Mouse (Mus musculus): Measurements from ENCODE around the gene Bmp5. TPM values are rescaled to one million over a fixed set of nuclear protein-coding genes. Genes with fewer than 3 reads are reported as not detected.

Bmp5 gene
- polyA plus RNA-seq, 1 experiment = not detected

- Histone ChIP-seq H3K36me3 (ENCODE audit: control insufficient read depth, insufficient read depth) (no peaks in the 10 kb centered on the region), H3K4me3 (no peak overlapping the region), H3K79me2 (ENCODE audit: control insufficient read depth, insufficient read depth) (no peaks in the 10 kb centered on the region), H3ac (ENCODE audit: control insufficient read depth, insufficient read length) (no peak overlapping the region), H3K27me3 (ENCODE audit: control insufficient read depth, insufficient read depth, insufficient read length) (no peaks in the 10 kb centered on the region), H3K4me2 (ENCODE audit: low read depth) (no peak overlapping the region)
- no peak for TF ChIP-seq TCF3 (IDR thresholded peaks at IDR 0.05; ENCODE audit: insufficient read length, low read depth)
- TF ChIP-seq E2F4 (IDR thresholded peaks at IDR 0.05; ENCODE audit: insufficient read depth) = no peak
- TF ChIP-seq USF1 (IDR thresholded peaks at IDR 0.05; ENCODE audit: low read depth) = no peak
- no peak for TF ChIP-seq MYOG (IDR thresholded peaks at IDR 0.05; ENCODE audit: control insufficient read depth in 1 of 3, insufficient read depth in 1 of 3, insufficient read length in 2 of 3, low read depth in 2 of 3)
- TF ChIP-seq POLR2A (IDR thresholded peaks at IDR 0.05; ENCODE audit: insufficient read length, low read depth) = no peak
- no peak for TF ChIP-seq REST (IDR thresholded peaks at IDR 0.05; ENCODE audit: insufficient read depth, insufficient read length)
- TF ChIP-seq TCF12 (IDR thresholded peaks at IDR 0.05; ENCODE audit: insufficient read depth, poor library complexity, severe bottlenecking) = no peak
Observed at GRCm38 (mm10) chr9:75896918-75897317, 121.8 kb downstream of the Bmp5 start.

DNA sequence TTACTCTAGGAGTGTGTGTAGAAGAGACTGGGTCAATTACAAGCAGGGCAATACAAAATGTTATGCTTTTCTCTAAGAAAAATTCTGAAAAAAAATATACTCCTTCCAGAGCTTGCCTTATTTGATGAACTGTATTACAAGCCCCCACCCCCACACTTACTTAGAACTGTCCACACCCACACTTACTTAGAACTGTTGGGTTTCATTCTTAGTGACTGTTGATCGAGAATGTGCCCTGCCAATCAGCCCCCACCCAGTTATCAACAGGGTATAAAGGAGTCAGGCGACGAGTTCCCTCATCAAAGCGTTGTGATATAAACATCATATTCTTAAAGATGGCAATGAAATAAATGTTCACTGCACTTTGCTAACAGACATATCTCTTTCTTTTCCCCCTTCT lies 122.9 kb downstream of the Bmp5 start:
- Histone ChIP-seq H3K36me3 (ENCODE audit: control insufficient read depth, insufficient read depth) (no peaks in the 10 kb centered on the region), H3K4me2 (ENCODE audit: low read depth) (peak overlapping the region; percentile 24), H3ac (ENCODE audit: control insufficient read depth, insufficient read length) (no peak overlapping the region), H3K27me3 (ENCODE audit: control insufficient read depth, insufficient read depth, insufficient read length) (no peaks in the 10 kb centered on the region), H3K4me3 (no peak overlapping the region), H3K79me2 (ENCODE audit: control insufficient read depth, insufficient read depth) (no peaks in the 10 kb centered on the region)
- TF ChIP-seq MAX (IDR thresholded peaks at IDR 0.05; ENCODE audit: low read depth) (no peak), POLR2A (IDR thresholded peaks at IDR 0.05; ENCODE audit: insufficient read length, low read depth) (no peak), POLR2AphosphoS2 (IDR thresholded peaks at IDR 0.05; ENCODE audit: insufficient read length, low read depth) (no peak), MYOG (IDR thresholded peaks at IDR 0.05; ENCODE audit: control insufficient read depth in 1 of 3, insufficient read depth in 1 of 3, insufficient read length in 2 of 3, low read depth in 2 of 3) (no peak), TCF3 (IDR thresholded peaks at IDR 0.05; ENCODE audit: insufficient read length, low read depth) (no peak), SRF (IDR thresholded peaks at IDR 0.05; ENCODE audit: control insufficient read depth, insufficient read length, low read depth) (no peak), CEBPB (IDR thresholded peaks at IDR 0.05; ENCODE audit: insufficient read depth, poor library complexity, severe bottlenecking) (no peak), TCF12 (IDR thresholded peaks at IDR 0.05; ENCODE audit: insufficient read depth, poor library complexity, severe bottlenecking) (no peak), REST (IDR thresholded peaks at IDR 0.05; ENCODE audit: insufficient read depth, insufficient read length) (no peak)

GRCm38 (mm10) chr9:75901219-75901618 lies 126.1 kb downstream of the Bmp5 start:
- no peaks in the 10 kb centered on the region for H3K79me2 ChIP-seq (ENCODE audit: control insufficient read depth, insufficient read depth)
- no peak for TF ChIP-seq MYOG (IDR thresholded peaks at IDR 0.05; ENCODE audit: control insufficient read depth in 1 of 3, insufficient read depth in 1 of 3, insufficient read length in 2 of 3, low read depth in 2 of 3)
- no peak for TF ChIP-seq CEBPB (IDR thresholded peaks at IDR 0.05; ENCODE audit: insufficient read depth, poor library complexity, severe bottlenecking)
- no peak for TF ChIP-seq POLR2A (IDR thresholded peaks at IDR 0.05; ENCODE audit: insufficient read length, low read depth)
- no peak for TF ChIP-seq USF1 (IDR thresholded peaks at IDR 0.05; ENCODE audit: low read depth)
- TF ChIP-seq SRF (IDR thresholded peaks at IDR 0.05; ENCODE audit: control insufficient read depth, insufficient read length, low read depth) = no peak
- TF ChIP-seq TCF3 (IDR thresholded peaks at IDR 0.05; ENCODE audit: insufficient read length, low read depth) = no peak
- no peak for TF ChIP-seq REST (IDR thresholded peaks at IDR 0.05; ENCODE audit: insufficient read depth, insufficient read length)
- no peak for TF ChIP-seq MAX (IDR thresholded peaks at IDR 0.05; ENCODE audit: low read depth)
- TF ChIP-seq TCF12 (IDR thresholded peaks at IDR 0.05; ENCODE audit: insufficient read depth, poor library complexity, severe bottlenecking) = no peak
- TF ChIP-seq POLR2AphosphoS2 (IDR thresholded peaks at IDR 0.05; ENCODE audit: insufficient read length, low read depth) = no peak
- TF ChIP-seq MYOD1 (IDR thresholded peaks at IDR 0.05; ENCODE audit: control insufficient read depth in 1 of 3, insufficient read length in 2 of 3, low read depth in 2 of 3) = no peak
- no peak overlapping the region for H3K4me2 ChIP-seq (ENCODE audit: low read depth)
- H3K36me3 ChIP-seq (ENCODE audit: control insufficient read depth, insufficient read depth) = no peaks in the 10 kb centered on the region
- H3ac ChIP-seq (ENCODE audit: control insufficient read depth, insufficient read length) = no peak overlapping the region
- no peak overlapping the region for H3K4me3 ChIP-seq
- H3K27me3 ChIP-seq (ENCODE audit: control insufficient read depth, insufficient read depth, insufficient read length) = no peaks in the 10 kb centered on the region

DNA sequence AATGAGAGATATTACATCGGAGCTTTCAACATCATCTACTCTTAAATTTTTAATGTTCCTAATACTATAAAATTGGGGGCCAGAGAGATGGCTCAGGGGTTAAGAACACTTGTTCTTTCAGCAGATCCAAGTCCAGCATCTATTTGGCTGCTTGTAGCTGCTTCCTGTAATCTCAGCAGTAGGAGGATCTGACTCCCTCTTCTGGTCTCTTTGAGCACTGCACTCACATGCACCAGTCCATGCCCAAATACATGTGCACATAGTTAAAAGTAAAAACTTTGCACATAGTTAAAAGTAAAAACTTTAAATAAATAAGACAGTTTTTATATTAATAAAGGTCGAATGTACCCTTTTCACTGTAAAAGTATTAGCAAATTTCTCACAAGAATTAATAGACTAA lies 130.3 kb downstream of the Bmp5 start:
- H3K27me3 ChIP-seq (ENCODE audit: control insufficient read depth, insufficient read depth, insufficient read length) = no peaks in the 10 kb centered on the region
- H3K36me3 ChIP-seq (ENCODE audit: control insufficient read depth, insufficient read depth) = no peaks in the 10 kb centered on the region
- TF ChIP-seq REST (IDR thresholded peaks at IDR 0.05; ENCODE audit: insufficient read depth, insufficient read length) (no peak), POLR2A (IDR thresholded peaks at IDR 0.05; ENCODE audit: insufficient read length, low read depth) (no peak), CEBPB (IDR thresholded peaks at IDR 0.05; ENCODE audit: insufficient read depth, poor library complexity, severe bottlenecking) (no peak)
- no peak overlapping the region for H3ac ChIP-seq (ENCODE audit: control insufficient read depth, insufficient read length)
- H3K4me3 ChIP-seq = no peak overlapping the region
- H3K79me2 ChIP-seq (ENCODE audit: control insufficient read depth, insufficient read depth) = no peaks in the 10 kb centered on the region
- no peak overlapping the region for H3K4me2 ChIP-seq (ENCODE audit: low read depth)

GRCm38 (mm10) chr9:75910112-75910799 lies 135.1 kb downstream of the Bmp5 start:
- H3K27me3 ChIP-seq (ENCODE audit: control insufficient read depth, insufficient read depth, insufficient read length) = no peaks in the 10 kb centered on the region
- TF ChIP-seq MYOD1 (IDR thresholded peaks at IDR 0.05; ENCODE audit: control insufficient read depth in 1 of 3, insufficient read length in 2 of 3, low read depth in 2 of 3) (peak in 2 of 3 experiments; percentile 30 to 35), TCF3 (IDR thresholded peaks at IDR 0.05; ENCODE audit: insufficient read length, low read depth) (no peak), USF1 (IDR thresholded peaks at IDR 0.05; ENCODE audit: low read depth) (peak; percentile 67)
- H3K4me2 ChIP-seq (ENCODE audit: low read depth) = peak overlapping the region; percentile 56
- H3K36me3 ChIP-seq (ENCODE audit: control insufficient read depth, insufficient read depth) = no peaks in the 10 kb centered on the region
- no peaks in the 10 kb centered on the region for H3K79me2 ChIP-seq (ENCODE audit: control insufficient read depth, insufficient read depth)
- no peak overlapping the region for H3K4me3 ChIP-seq
- H3ac ChIP-seq (ENCODE audit: control insufficient read depth, insufficient read length) = no peak overlapping the region

All from myocyte (in vitro differentiated cells).